Mouse (Mus musculus): ENCODE results near the gene Acr. TPM values are rescaled to one million over a fixed set of nuclear protein-coding genes. Genes with fewer than 3 reads are reported as not detected.

The Acr gene
- polyA plus RNA-seq, 1 experiment from 2014 or later: not detected

DNA sequence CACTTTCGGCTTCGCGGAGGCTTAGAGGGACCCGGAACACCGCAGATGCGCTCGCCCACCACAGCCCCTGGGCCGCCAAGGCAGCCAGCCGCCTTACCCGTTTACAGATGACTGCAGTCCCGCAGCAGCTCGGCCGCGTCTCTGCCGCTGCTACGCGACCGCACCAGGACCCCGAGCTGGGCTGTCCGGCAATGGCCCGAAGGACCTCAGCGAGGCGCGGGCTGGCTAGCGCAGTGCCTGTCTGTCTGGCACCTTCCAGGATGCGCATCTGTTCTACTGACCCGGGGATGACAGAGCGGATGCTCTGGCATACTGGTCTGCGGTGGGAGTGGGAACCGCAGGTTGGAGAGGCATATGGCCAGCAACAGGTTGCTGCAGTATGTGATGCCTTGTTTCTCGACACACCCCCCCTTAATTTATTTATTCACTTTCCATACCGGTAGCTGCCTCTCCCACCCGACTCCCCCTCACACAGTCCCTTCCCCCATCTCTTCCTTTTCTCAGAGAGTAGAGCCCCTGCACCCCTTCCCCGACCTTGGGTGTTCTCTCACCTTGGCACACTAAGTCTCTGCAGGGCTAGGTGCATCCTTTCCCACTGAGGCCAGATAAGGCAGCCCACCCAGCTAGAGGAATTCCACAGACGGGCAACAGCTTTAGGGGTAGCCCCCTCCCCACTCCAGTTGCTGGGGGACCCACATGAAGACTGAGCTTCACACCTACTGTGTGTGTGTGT lies 23.8 kb downstream of the Acr start, which contains the start of gene Rabl2:
Rabl2 (minus strand) TSS at position 201 of the 733 bp plus-strand sequence.
- under 1% methylated on average over 35 of the region's 35 CpGs for WGBS
- Histone ChIP-seq H3K36me3 (ENCODE audit: control insufficient read depth, insufficient read depth, low read length) (0 out of 2 replicates have a peak, but pooled peaks cover 4% of the 10 kb centered on the region), H3K4me2 (ENCODE audit: low read depth, low read length) (peak within 1 kb of the TSS; percentile 88), H3K9me3 (replicated peaks; ENCODE audit: control insufficient read depth, low read length) (no peaks in the 10 kb centered on the region), H3K4me1 (ENCODE audit: control insufficient read depth, insufficient read depth, low read length) (no peaks in the 10 kb centered on the region), H3K27me3 (ENCODE audit: control insufficient read depth, insufficient read depth, low read length) (no peaks in the 10 kb centered on the region), H3K27ac (ENCODE audit: low read length) (no peak within 1 kb of the TSS), H3K4me3 (replicated peaks; ENCODE audit: low read length) (peak within 1 kb of the TSS; percentile 77), H3K9ac (ENCODE audit: low read length) (peak within 1 kb of the TSS; percentile 83)
- ATAC-seq (ENCODE audit: insufficient read depth, low FRiP score): peak; percentile 94

- H3K9ac ChIP-seq (ENCODE audit: low read length): no peak overlapping the region; the same call in 1 of the 2 replicates
- H3K4me3 ChIP-seq (replicated peaks; ENCODE audit: low read length): peak overlapping the region; percentile 77; the same call in 1 of the 2 replicates
- H3K4me1 ChIP-seq (ENCODE audit: control insufficient read depth, insufficient read depth, low read length): no peaks in the 10 kb centered on the region
- ATAC-seq (ENCODE audit: insufficient read depth, low FRiP score): no peak
- WGBS: 44% methylated on average over 4 of the region's 4 CpGs
- no peaks in the 10 kb centered on the region for H3K9me3 ChIP-seq (replicated peaks; ENCODE audit: control insufficient read depth, low read length)
- no peak overlapping the region for H3K27ac ChIP-seq (ENCODE audit: low read length)
- H3K27me3 ChIP-seq (ENCODE audit: control insufficient read depth, insufficient read depth, low read length): no peaks in the 10 kb centered on the region
- peak overlapping the region; percentile 88 for H3K4me2 ChIP-seq (ENCODE audit: low read depth, low read length)
- H3K36me3 ChIP-seq (ENCODE audit: control insufficient read depth, insufficient read depth, low read length): 0 out of 2 replicates have a peak, but pooled peaks cover 4% of the 10 kb centered on the region
Measured at GRCm38 (mm10) chr15:89592548-89592947, 24.4 kb downstream of the Acr start.

DNA sequence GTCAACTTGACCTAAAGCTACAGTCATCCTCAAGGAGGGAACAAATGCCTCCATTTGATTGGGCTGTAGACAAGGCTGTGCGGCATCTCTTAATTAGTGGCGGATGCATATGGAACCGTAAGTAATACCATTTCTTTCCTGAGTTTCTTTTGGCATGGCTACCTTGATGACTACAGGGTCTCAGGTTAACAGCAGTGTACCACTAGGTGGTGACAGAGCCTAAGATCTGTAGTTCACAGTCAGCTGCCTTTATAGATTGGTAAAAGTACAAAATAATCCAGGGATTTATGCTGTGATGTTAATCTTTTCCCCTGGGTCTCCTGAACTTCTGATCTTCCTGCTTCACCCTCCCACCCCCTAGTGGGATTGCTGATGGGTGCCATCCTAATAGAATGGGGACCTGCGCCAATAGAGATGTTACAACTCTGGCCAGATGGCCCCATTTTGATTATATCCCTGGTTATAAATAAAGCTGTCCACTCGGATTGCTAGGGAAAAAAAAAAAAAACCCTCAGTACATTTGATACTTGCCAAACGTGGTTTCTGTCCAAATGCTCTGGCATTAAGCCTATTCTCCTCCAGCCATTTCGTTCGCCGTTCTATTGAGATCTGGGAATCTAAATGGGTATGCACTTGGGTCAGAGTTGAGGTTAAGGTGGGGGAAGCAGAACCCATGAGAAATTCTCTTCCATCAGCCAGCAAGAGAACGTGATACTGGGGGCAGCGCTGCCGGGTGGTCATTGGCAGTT lies 37.9 kb downstream of the Acr start:
- Histone ChIP-seq H3K9ac (ENCODE audit: low read length) (no peak overlapping the region), H3K27ac (ENCODE audit: low read length) (no peak overlapping the region), H3K27me3 (ENCODE audit: control insufficient read depth, insufficient read depth, low read length) (no peaks in the 10 kb centered on the region), H3K4me2 (ENCODE audit: low read depth, low read length) (no peak overlapping the region), H3K36me3 (ENCODE audit: control insufficient read depth, insufficient read depth, low read length) (no peaks in the 10 kb centered on the region), H3K4me1 (ENCODE audit: control insufficient read depth, insufficient read depth, low read length) (no peaks in the 10 kb centered on the region), H3K9me3 (replicated peaks; ENCODE audit: control insufficient read depth, low read length) (no peaks in the 10 kb centered on the region), H3K4me3 (replicated peaks; ENCODE audit: low read length) (no peak overlapping the region)
- 71% methylated on average over 12 of the region's 12 CpGs for WGBS
- ATAC-seq (ENCODE audit: insufficient read depth, low FRiP score): no peak

DNA sequence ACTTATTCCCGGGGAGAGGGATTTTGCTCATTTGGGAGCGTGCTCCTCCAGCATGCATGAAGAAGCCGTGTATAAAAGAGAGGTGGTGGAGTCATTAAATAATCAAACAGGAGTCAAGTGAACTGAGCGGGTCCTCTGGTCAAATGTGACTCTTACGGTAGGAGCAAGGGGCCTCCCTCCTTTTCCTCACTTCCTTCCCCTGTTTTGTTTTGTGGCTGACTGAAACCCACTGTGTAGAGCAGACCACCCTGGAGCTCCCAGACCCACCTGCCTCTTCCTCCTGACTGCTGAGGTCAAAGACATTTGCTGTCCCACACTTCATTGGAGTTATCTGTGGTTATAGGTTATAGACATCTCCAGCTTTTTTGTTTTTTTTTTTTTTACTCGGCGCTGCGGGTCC lies 39.4 kb downstream of the Acr start:
- H3K9me3 ChIP-seq (replicated peaks; ENCODE audit: control insufficient read depth, low read length): no peaks in the 10 kb centered on the region
- no peak overlapping the region for H3K27ac ChIP-seq (ENCODE audit: low read length)
- no peak overlapping the region for H3K9ac ChIP-seq (ENCODE audit: low read length)
- ATAC-seq (ENCODE audit: insufficient read depth, low FRiP score): no peak
- no peaks in the 10 kb centered on the region for H3K36me3 ChIP-seq (ENCODE audit: control insufficient read depth, insufficient read depth, low read length)
- 82% methylated on average over 8 of the region's 8 CpGs for WGBS
- no peak overlapping the region for H3K4me3 ChIP-seq (replicated peaks; ENCODE audit: low read length)
- no peaks in the 10 kb centered on the region for H3K4me1 ChIP-seq (ENCODE audit: control insufficient read depth, insufficient read depth, low read length)
- H3K27me3 ChIP-seq (ENCODE audit: control insufficient read depth, insufficient read depth, low read length): no peaks in the 10 kb centered on the region
- H3K4me2 ChIP-seq (ENCODE audit: low read depth, low read length): no peak overlapping the region

GRCm38 (mm10) chr15:89607888-89608287 lies 39.8 kb downstream of the Acr start:
- ATAC-seq (ENCODE audit: insufficient read depth, low FRiP score): no peak
- Histone ChIP-seq H3K9ac (ENCODE audit: low read length) (no peak overlapping the region), H3K9me3 (replicated peaks; ENCODE audit: control insufficient read depth, low read length) (no peaks in the 10 kb centered on the region), H3K27ac (ENCODE audit: low read length) (no peak overlapping the region), H3K4me1 (ENCODE audit: control insufficient read depth, insufficient read depth, low read length) (no peaks in the 10 kb centered on the region), H3K4me3 (replicated peaks; ENCODE audit: low read length) (no peak overlapping the region), H3K36me3 (ENCODE audit: control insufficient read depth, insufficient read depth, low read length) (no peaks in the 10 kb centered on the region), H3K27me3 (ENCODE audit: control insufficient read depth, insufficient read depth, low read length) (no peaks in the 10 kb centered on the region), H3K4me2 (ENCODE audit: low read depth, low read length) (no peak overlapping the region)
- WGBS: 79% methylated on average over 9 of the region's 9 CpGs

GRCm38 (mm10) chr15:89622312-89622958 lies 54.3 kb downstream of the Acr start:
- ATAC-seq (ENCODE audit: insufficient read depth, low FRiP score): no peak

DNA sequence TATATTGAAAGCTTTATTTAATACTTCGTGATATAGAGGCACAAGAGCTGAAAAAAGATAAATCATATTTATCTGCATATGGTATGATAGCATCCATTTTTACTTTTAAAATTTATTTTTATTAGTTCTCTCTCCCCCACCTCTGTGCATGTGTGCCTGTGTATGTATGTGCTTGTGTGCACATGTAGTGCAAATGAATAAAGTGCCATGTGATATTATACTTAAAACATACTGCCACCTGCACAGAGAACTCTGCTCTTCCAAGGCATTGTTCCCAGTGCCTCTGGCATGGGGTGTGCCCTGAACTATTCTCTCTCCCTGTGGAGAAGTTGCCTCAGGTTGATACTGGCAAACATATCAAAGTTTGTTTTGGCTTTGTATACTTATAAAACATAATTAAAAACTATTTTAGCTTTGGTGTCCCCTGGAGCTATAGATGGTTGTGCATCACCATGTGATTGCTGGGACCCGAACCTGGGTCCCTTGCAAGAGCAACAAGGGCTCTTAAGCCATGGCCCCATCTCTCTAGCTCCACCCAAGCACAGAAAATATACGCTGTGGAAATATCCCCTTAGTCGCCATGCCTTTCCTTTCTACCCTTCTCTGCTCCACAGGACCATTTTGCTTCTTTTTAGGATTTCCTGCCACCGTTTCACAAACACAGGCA lies 55.0 kb downstream of the Acr start:
- no peak overlapping the region for H3K27ac ChIP-seq (ENCODE audit: low read length)
- H3K36me3 ChIP-seq (ENCODE audit: control insufficient read depth, insufficient read depth, low read length): no peaks in the 10 kb centered on the region
- no peaks in the 10 kb centered on the region for H3K27me3 ChIP-seq (ENCODE audit: control insufficient read depth, insufficient read depth, low read length)
- 58% methylated on average over 5 of the region's 5 CpGs for WGBS
- no peaks in the 10 kb centered on the region for H3K9me3 ChIP-seq (replicated peaks; ENCODE audit: control insufficient read depth, low read length)
- no peak overlapping the region for H3K9ac ChIP-seq (ENCODE audit: low read length)
- no peak for ATAC-seq (ENCODE audit: insufficient read depth, low FRiP score)
- H3K4me3 ChIP-seq (replicated peaks; ENCODE audit: low read length): no peak overlapping the region
- H3K4me2 ChIP-seq (ENCODE audit: low read depth, low read length): no peak overlapping the region
- H3K4me1 ChIP-seq (ENCODE audit: control insufficient read depth, insufficient read depth, low read length): no peaks in the 10 kb centered on the region

More at GRCm38 (mm10) chr15:89622312-89622958, 54.3 kb downstream of the Acr start:
- Histone ChIP-seq H3K27ac (ENCODE audit: low read length) (no peak overlapping the region), H3K9ac (ENCODE audit: low read length) (no peak overlapping the region), H3K4me3 (replicated peaks; ENCODE audit: low read length) (no peak overlapping the region), H3K27me3 (ENCODE audit: control insufficient read depth, insufficient read depth, low read length) (no peaks in the 10 kb centered on the region), H3K9me3 (replicated peaks; ENCODE audit: control insufficient read depth, low read length) (no peaks in the 10 kb centered on the region), H3K36me3 (ENCODE audit: control insufficient read depth, insufficient read depth, low read length) (no peaks in the 10 kb centered on the region), H3K4me2 (ENCODE audit: low read depth, low read length) (no peak overlapping the region), H3K4me1 (ENCODE audit: control insufficient read depth, insufficient read depth, low read length) (no peaks in the 10 kb centered on the region)
- 75% methylated on average over 12 of the region's 12 CpGs for WGBS

- Histone ChIP-seq H3K9me3 (replicated peaks; ENCODE audit: control insufficient read depth, low read length) (no peaks in the 10 kb centered on the region), H3K4me3 (replicated peaks; ENCODE audit: low read length) (no peak overlapping the region), H3K36me3 (ENCODE audit: control insufficient read depth, insufficient read depth, low read length) (no peaks in the 10 kb centered on the region), H3K4me1 (ENCODE audit: control insufficient read depth, insufficient read depth, low read length) (no peaks in the 10 kb centered on the region), H3K9ac (ENCODE audit: low read length) (no peak overlapping the region), H3K27ac (ENCODE audit: low read length) (no peak overlapping the region), H3K4me2 (ENCODE audit: low read depth, low read length) (no peak overlapping the region), H3K27me3 (ENCODE audit: control insufficient read depth, insufficient read depth, low read length) (no peaks in the 10 kb centered on the region)
- no peak for ATAC-seq (ENCODE audit: insufficient read depth, low FRiP score)
- 8% methylated on average over 6 of the region's 6 CpGs for WGBS
Measured at GRCm38 (mm10) chr15:89623626-89623959, 55.5 kb downstream of the Acr start.

Data from stomach, embryonic 16.5 days (tissue).